Mouse (Mus musculus) midbrain, postnatal 0 days (tissue): Measurements from ENCODE around the gene Bmx. TPM values are rescaled to one million over a fixed set of nuclear protein-coding genes. Genes with fewer than 3 reads are reported as not detected.
A peak's percentile ranks its signal among the peaks of the same experiment; 100 is the strongest.

Source experiments
- ATAC-seq: fragments of 200-750 bp; cut with Nextera tagmentation; 2 replicates; pipeline ENCODE4 v1.8.0; 2017; ENCODE audit warnings: moderate number of reproducible peaks, mild to moderate bottlenecking, moderate TSS enrichment, moderate library complexity; ENCODE audit not compliant: low FRiP score
- DNase-seq: peaks from one replicate; pipeline ENCODE4 v3.0.0-alpha.2; 2015; ENCODE audit warnings: low spot score
- H3K27ac ChIP-seq: fragments of 300-500 bp; sonication (generic); 2 replicates; pipeline ENCODE4 v1.5.1; 2014; ENCODE audit warnings: low read depth, mild to moderate bottlenecking, low read length, mixed read lengths
- H3K27me3 ChIP-seq: fragments of 300-500 bp; sonication (generic); 2 replicates; pipeline ENCODE4 v1.6.1; 2014; ENCODE audit warnings: low read length, control low read depth, mixed read lengths; ENCODE audit not compliant: insufficient read depth
- H3K36me3 ChIP-seq: fragments of 300-500 bp; sonication (generic); 2 replicates; pipeline ENCODE4 v1.6.1; 2014; ENCODE audit warnings: low read length, control low read depth, mixed read lengths; ENCODE audit not compliant: insufficient read depth
- H3K4me1 ChIP-seq: fragments of 300-500 bp; sonication (generic); 2 replicates; pipeline ENCODE4 v1.6.1; 2014; ENCODE audit warnings: mild to moderate bottlenecking, control low read depth, antibody characterized with exemption, low read length, mixed read lengths; ENCODE audit not compliant: insufficient read depth
- H3K4me2 ChIP-seq: fragments of 300-500 bp; sonication (generic); 2 replicates; pipeline ENCODE4 v1.6.1; 2014; ENCODE audit warnings: low read depth, mild to moderate bottlenecking, low read length, mixed read lengths; ENCODE audit not compliant: poor library complexity, severe bottlenecking
- H3K4me3 ChIP-seq: fragments of 300-500 bp; sonication (generic); 2 replicates; pipeline ENCODE4 v1.5.1; 2014; ENCODE audit warnings: low read depth, mild to moderate bottlenecking, low read length, moderate library complexity
- H3K9ac ChIP-seq: fragments of 300-500 bp; sonication (generic); replicated peaks from 2 replicates; pipeline ENCODE4 v1.6.1; 2014; ENCODE audit warnings: mild to moderate bottlenecking, low read length, moderate library complexity, mixed read lengths; ENCODE audit not compliant: poor library complexity, severe bottlenecking
- H3K9me3 ChIP-seq: fragments of 300-500 bp; sonication (generic); 2 replicates; pipeline ENCODE4 v1.6.1; 2016; ENCODE audit warnings: low read length, control low read depth
- CTCF ChIP-seq: IDR thresholded peaks from 2 replicates; pipeline ENCODE4 v1.5.1; 2016; ENCODE audit warnings: antibody characterized with exemption, mild to moderate bottlenecking
- WGBS: fragments of 180-500 bp; shearing (Covaris S2); extraction: QIAGEN DNeasy Blood & Tissue Kit; methylation state at CpG from one replicate; pipeline ENCODE4 v1.1.7; 2014; 5-methylcytosine and 5-hydroxymethylcytosine counted together
- polyA plus RNA-seq: library from polyadenylated mRNA; unstranded; fragments of >200 nt; fragmentation: Nextera tagmentation; extraction: Ambion mirVana; gene quantifications from 2 replicates; pipeline ENCODE4 v1.2.1, GENCODE M21; 2015
- total RNA-seq: library from RNA; depleted of rRNA; stranded (reverse); fragments of >200 nt; gene quantifications from 2 replicates; pipeline ENCODE4 v1.2.3, GENCODE M21; 2014

The Bmx gene
- total and polyA plus RNA-seq, 2 experiments from 2014 or later, result 0.48 to 0.93 TPM

DNA sequence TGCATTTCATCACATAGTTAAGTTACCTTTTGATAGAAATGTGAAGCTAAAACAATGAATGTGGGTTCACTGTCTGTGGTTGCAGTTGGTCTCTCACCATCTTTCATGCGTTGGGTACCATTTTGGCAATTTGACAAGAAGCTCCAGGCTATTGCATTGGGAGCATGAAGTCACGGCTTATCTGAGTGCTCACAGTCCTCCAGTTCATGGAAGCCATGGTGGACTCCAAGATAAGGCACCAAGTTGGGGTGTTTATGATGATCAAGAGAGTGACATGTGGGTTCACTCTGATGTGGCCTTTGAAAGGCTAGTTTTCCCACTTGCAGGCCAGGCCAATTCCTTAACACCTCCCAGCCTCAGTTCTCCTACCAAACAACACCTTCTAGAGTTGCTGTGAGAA is 60.3 kb downstream of the Bmx start:
- no peak overlapping the region for H3K27ac ChIP-seq
- H3K4me2 ChIP-seq, result no peak overlapping the region
- DNase-seq (no peak), ATAC-seq (no peak)
- H3K36me3 ChIP-seq, result no peaks in the 10 kb centered on the region
- no peaks in the 10 kb centered on the region for H3K9me3 ChIP-seq
- H3K27me3 ChIP-seq, result no peaks in the 10 kb centered on the region
- H3K4me3 ChIP-seq, result no peak overlapping the region
- 88% methylated on average over 2 of the region's 2 CpGs for WGBS
- H3K9ac ChIP-seq, result no peak overlapping the region
- no peaks in the 10 kb centered on the region for H3K4me1 ChIP-seq
- no peak for TF ChIP-seq CTCF

GRCm38 (mm10) chrX:164189880-164190279 is 68.1 kb downstream of the Bmx start:
- Histone ChIP-seq H3K27ac (no peak overlapping the region), H3K4me2 (no peak overlapping the region), H3K27me3 (no peaks in the 10 kb centered on the region), H3K9me3 (no peaks in the 10 kb centered on the region), H3K36me3 (no peaks in the 10 kb centered on the region), H3K4me1 (no peaks in the 10 kb centered on the region), H3K4me3 (no peak overlapping the region), H3K9ac (no peak overlapping the region)
- DNase-seq (no peak), ATAC-seq (no peak)
- TF ChIP-seq CTCF, result no peak

DNA sequence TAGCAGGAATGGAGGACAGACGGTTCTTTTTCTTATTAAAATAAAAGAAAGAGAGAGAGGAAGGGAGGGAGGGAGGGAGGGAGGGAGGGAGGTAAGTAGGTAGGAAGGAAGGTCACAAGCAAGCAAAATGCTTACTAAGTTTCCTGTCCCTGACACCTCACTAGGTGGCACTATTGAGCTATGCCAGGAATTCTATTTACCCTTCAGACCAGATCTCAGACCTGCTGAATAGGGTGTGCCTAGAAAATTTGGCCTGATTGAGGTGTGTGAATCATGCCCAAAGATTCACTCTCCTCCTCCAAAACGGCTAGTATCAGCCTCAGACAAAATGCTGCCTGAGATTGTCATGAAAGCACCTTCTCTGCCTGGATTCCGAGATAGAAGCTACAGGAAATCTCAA is 74.1 kb downstream of the Bmx start:
- no peak overlapping the region for H3K4me3 ChIP-seq
- no peak overlapping the region for H3K4me2 ChIP-seq
- 40% methylated on average over 3 of the region's 3 CpGs for WGBS
- ATAC-seq (no peak), DNase-seq (peak; percentile 70)
- peak; percentile 82 for TF ChIP-seq CTCF
- no peak overlapping the region for H3K9ac ChIP-seq
- H3K9me3 ChIP-seq, result no peaks in the 10 kb centered on the region
- H3K36me3 ChIP-seq, result no peaks in the 10 kb centered on the region
- H3K27ac ChIP-seq, result no peak overlapping the region
- H3K27me3 ChIP-seq, result no peaks in the 10 kb centered on the region
- no peaks in the 10 kb centered on the region for H3K4me1 ChIP-seq

- H3K27ac ChIP-seq, result no peak overlapping the region
- ATAC-seq (no peak), DNase-seq (peak; percentile 60)
- no peaks in the 10 kb centered on the region for H3K36me3 ChIP-seq
- no peak overlapping the region for H3K4me3 ChIP-seq
- 12% methylated on average over 3 of the region's 3 CpGs for WGBS
- peak; percentile 79 for TF ChIP-seq CTCF
- no peak overlapping the region for H3K9ac ChIP-seq
- H3K27me3 ChIP-seq, result no peaks in the 10 kb centered on the region
- no peaks in the 10 kb centered on the region for H3K9me3 ChIP-seq
- no peaks in the 10 kb centered on the region for H3K4me1 ChIP-seq
- no peak overlapping the region for H3K4me2 ChIP-seq
Measured at GRCm38 (mm10) chrX:164179746-164180145, 78.2 kb downstream of the Bmx start.

GRCm38 (mm10) chrX:164178856-164179255 is 79.1 kb downstream of the Bmx start:
- WGBS, result 95% methylated on average over 2 of the region's 2 CpGs
- H3K27me3 ChIP-seq, result no peaks in the 10 kb centered on the region
- no peak for TF ChIP-seq CTCF
- H3K27ac ChIP-seq, result no peak overlapping the region
- ATAC-seq, result no peak
- no peaks in the 10 kb centered on the region for H3K9me3 ChIP-seq
- no peaks in the 10 kb centered on the region for H3K36me3 ChIP-seq
- no peaks in the 10 kb centered on the region for H3K4me1 ChIP-seq
- no peak overlapping the region for H3K4me3 ChIP-seq
- no peak overlapping the region for H3K9ac ChIP-seq
- H3K4me2 ChIP-seq, result no peak overlapping the region
- DNase-seq, result no peak

- Histone ChIP-seq H3K9ac (no peak overlapping the region), H3K36me3 (no peaks in the 10 kb centered on the region), H3K27me3 (no peaks in the 10 kb centered on the region; the same call in 1 of the 2 replicates), H3K27ac (no peak overlapping the region), H3K4me3 (no peak overlapping the region), H3K4me1 (no peaks in the 10 kb centered on the region), H3K9me3 (no peaks in the 10 kb centered on the region), H3K4me2 (no peak overlapping the region)
- 71% methylated on average over 2 of the region's 2 CpGs for WGBS
- no peak for TF ChIP-seq CTCF
- ATAC-seq (no peak), DNase-seq (no peak)
Measured at GRCm38 (mm10) chrX:164175780-164176179, 82.2 kb downstream of the Bmx start.
